20 mouse cellular contexts compared by ENCODE assay signal in genomic region chr12:33068977-33069376, GRCm38 (mm10). TPM values are rescaled to one million over a fixed set of nuclear protein-coding genes. Genes with fewer than 3 reads are reported as not detected.
A peak's percentile ranks its signal among the peaks of the same experiment; 100 is the strongest.
DNase-seq lines count a peak whose midpoint lies in the region; ATAC-seq and TF ChIP-seq lines count a peak whose summit lies in the region.
"Had no signal": no experiment of that assay in that cellular context is flagged by ENCODE, and none has a peak within 500 bp of the region (broad histone marks: within the 10 kb centered on the region; RNA-seq: fewer than 3 reads in every experiment).

No protein-coding gene starts in this region.

- no peaks in the 10 kb centered on the region for H3K27me3 ChIP-seq in intestine, embryonic 16.5 days (replicated peaks; ENCODE audit: control insufficient read depth, insufficient read depth, low read length)
- H3K27me3 ChIP-seq in intestine, embryonic 15.5 days (replicated peaks), result no peaks in the 10 kb centered on the region
- no peaks in the 10 kb centered on the region for H3K27me3 ChIP-seq in intestine, postnatal 0 days (replicated peaks; ENCODE audit: control insufficient read depth, insufficient read depth, low read length)
- no peaks in the 10 kb centered on the region for H3K27me3 ChIP-seq in midbrain, embryonic 11.5 days (ENCODE audit: control insufficient read depth, insufficient read depth, low read length)
- H3K27me3 ChIP-seq: CH12.LX, Patski had no signal

- no peak overlapping the region for H3K27ac ChIP-seq in intestine, embryonic 16.5 days (ENCODE audit: low read length)
- no peak overlapping the region for H3K27ac ChIP-seq in intestine, embryonic 15.5 days
- no peak overlapping the region for H3K27ac ChIP-seq in intestine, postnatal 0 days (ENCODE audit: low read depth, low read length)
- H3K27ac ChIP-seq in midbrain, embryonic 11.5 days (ENCODE audit: low read depth, low read length), result no peak overlapping the region

- H3K36me3 ChIP-seq in intestine, embryonic 16.5 days (ENCODE audit: control insufficient read depth, insufficient read depth, low read length), result no peaks in the 10 kb centered on the region
- H3K36me3 ChIP-seq in intestine, embryonic 15.5 days, result no peaks in the 10 kb centered on the region
- H3K36me3 ChIP-seq in intestine, postnatal 0 days (ENCODE audit: control insufficient read depth, insufficient read depth), result no peaks in the 10 kb centered on the region
- H3K36me3 ChIP-seq in midbrain, embryonic 11.5 days (ENCODE audit: control insufficient read depth, insufficient read depth, low read length), result no peaks in the 10 kb centered on the region
- H3K36me3 ChIP-seq: G1E had no signal

- WGBS in intestine, embryonic 16.5 days, result 64% methylated on average over 2 of the region's 2 CpGs
- 56% methylated on average over 2 of the region's 2 CpGs for WGBS in intestine, embryonic 15.5 days
- WGBS in intestine, postnatal 0 days, result 34% methylated on average over 2 of the region's 2 CpGs
- WGBS in midbrain, embryonic 11.5 days, result 85% methylated on average over 2 of the region's 2 CpGs

- no peak overlapping the region for H3K4me2 ChIP-seq in intestine, embryonic 16.5 days (ENCODE audit: low read depth, low read length)
- no peak overlapping the region for H3K4me2 ChIP-seq in intestine, embryonic 15.5 days (replicated peaks)
- no peak overlapping the region for H3K4me2 ChIP-seq in intestine, postnatal 0 days (replicated peaks; ENCODE audit: low read depth)
- H3K4me2 ChIP-seq in midbrain, embryonic 11.5 days, result no peak overlapping the region

- H3K4me3 ChIP-seq in intestine, embryonic 16.5 days (ENCODE audit: low read length), result no peak overlapping the region
- no peak overlapping the region for H3K4me3 ChIP-seq in intestine, embryonic 15.5 days (replicated peaks)
- no peak overlapping the region for H3K4me3 ChIP-seq in intestine, postnatal 0 days (ENCODE audit: low read depth, low read length)
- H3K4me3 ChIP-seq in midbrain, embryonic 11.5 days (ENCODE audit: low read depth, low read length), result no peak overlapping the region

- peak; percentile 52 for ATAC-seq in intestine, embryonic 16.5 days
- ATAC-seq in intestine, embryonic 15.5 days, result no peak
- peak; percentile 71 for ATAC-seq in intestine, postnatal 0 days
- ATAC-seq in midbrain, embryonic 11.5 days (ENCODE audit: low FRiP score), result no peak
- ATAC-seq: activated CD4-positive, CD25-positive, alpha-beta regulatory T cell, adult 4 months; CD4-positive, CD25-positive, alpha-beta regulatory T cell, adult 4 months; Patski had no signal

- no peaks in the 10 kb centered on the region for H3K4me1 ChIP-seq in intestine, embryonic 16.5 days (ENCODE audit: control insufficient read depth, insufficient read depth, low read length)
- no peaks in the 10 kb centered on the region for H3K4me1 ChIP-seq in intestine, embryonic 15.5 days (replicated peaks)
- no peaks in the 10 kb centered on the region for H3K4me1 ChIP-seq in intestine, postnatal 0 days (replicated peaks; ENCODE audit: control insufficient read depth, insufficient read depth, low read length)
- H3K4me1 ChIP-seq in midbrain, embryonic 11.5 days (ENCODE audit: control insufficient read depth, insufficient read depth, low read length), result peaks cover 21% of the 10 kb centered on the region

- H3K9me3 ChIP-seq in intestine, embryonic 16.5 days (ENCODE audit: control insufficient read depth, low read length), result no peaks in the 10 kb centered on the region
- no peaks in the 10 kb centered on the region for H3K9me3 ChIP-seq in intestine, embryonic 15.5 days
- H3K9me3 ChIP-seq in intestine, postnatal 0 days (ENCODE audit: control insufficient read depth), result no peaks in the 10 kb centered on the region
- no peaks in the 10 kb centered on the region for H3K9me3 ChIP-seq in midbrain, embryonic 11.5 days (ENCODE audit: control insufficient read depth, low read length)
- H3K9me3 ChIP-seq: G1E had no signal

- DNase-seq in midbrain, embryonic 11.5 days (ENCODE audit: low spot score, missing footprints), result no peak
- DNase-seq: adrenal gland, adult 2 months; adrenal gland, adult 8-10 months; adrenal gland, postnatal 10 days; adrenal gland, postnatal 14 days; adrenal gland, postnatal 25 days; adrenal gland, postnatal 36 days; B cell, adult 2 months; cerebellum, adult 11 months; cerebellum, adult 11-12 months; cerebellum, adult 18-20 months had no signal

- no peak for TF ChIP-seq CTCF in intestine, postnatal 0 days (IDR thresholded peaks at IDR 0.05; ENCODE audit: low read depth)

- no peak overlapping the region for H3K9ac ChIP-seq in intestine, embryonic 16.5 days (ENCODE audit: low read depth, low read length)
- no peak overlapping the region for H3K9ac ChIP-seq in intestine, embryonic 15.5 days
- H3K9ac ChIP-seq in intestine, postnatal 0 days (ENCODE audit: low read depth, low read length), result no peak overlapping the region
- H3K9ac ChIP-seq in midbrain, embryonic 11.5 days (ENCODE audit: low read length), result no peak overlapping the region

RNA-seq across cellular contexts. Expression of gene Cdhr3, which starts 23.7 kb away (rescaled TPM):
- 0.04 and 0.15 TPM in 2 replicates for polyA plus RNA-seq in intestine, embryonic 16.5 days (2015; fragmentation: Nextera tagmentation; extraction: Ambion mirVana)
- polyA plus RNA-seq in intestine, embryonic 15.5 days (2015; fragmentation: Nextera tagmentation; extraction: Ambion mirVana), result not detected in 2 replicates
- polyA plus RNA-seq in intestine, postnatal 0 days (2015; fragmentation: Nextera tagmentation; extraction: Ambion mirVana), result 0.10 TPM in 1 of 2 replicates, not detected in the other
- polyA plus RNA-seq in midbrain, embryonic 11.5 days (2014; fragmentation: Nextera tagmentation; extraction: Ambion mirVana), result not detected in 2 replicates
- polyA plus RNA-seq: adrenal gland, adult 2 months; C2C12; G1E; Patski had no signal

Comparison
In these comparisons a context has a peak if more than half of its experiments do, and no peak if none do; other contexts are left out.
1. ATAC-seq: peak in intestine, embryonic 16.5 days (single experiment) and intestine, postnatal 0 days (single experiment); none in intestine, embryonic 15.5 days (single experiment) and midbrain, embryonic 11.5 days (single experiment).